Mouse (Mus musculus) layer of hippocampus, postnatal 36 days (tissue): ENCODE data around the gene Mgat4a. TPM values are rescaled to one million over a fixed set of nuclear protein-coding genes. Genes with fewer than 3 reads are reported as not detected.
"Not testable (repeated sequence)": the region's sequence is repeated elsewhere in the genome, so short reads cannot be mapped to it uniquely, and the experiment has no call there.

Experiments used
- DNase-seq, 2 experiments: peaks; one replicate each; pipeline ENCODE4 v3.0.0; 2022
- total RNA-seq, 2 experiments: library from RNA; stranded (reverse); gene quantifications; 2 replicates each; pipeline ENCODE4 v1.2.3; 2021

The Mgat4a gene
- total RNA-seq, 2 experiments from 2014 or later = 31.4 to 32.6 TPM

- DNase-seq = no peak
Observed at GRCm38 (mm10) chr1:37531654-37532532, 8.9 kb downstream of the Mgat4a start.

- no peak for DNase-seq
Observed at GRCm38 (mm10) chr1:37530061-37530460, 10.8 kb downstream of the Mgat4a start.

GRCm38 (mm10) chr1:37526257-37526656 is 14.6 kb downstream of the Mgat4a start:
- DNase-seq = no peak

GRCm38 (mm10) chr1:37524669-37525068 is 16.1 kb downstream of the Mgat4a start:
- no peak for DNase-seq

- not testable (repeated sequence) for DNase-seq
Observed at GRCm38 (mm10) chr1:37524122-37524521, 16.7 kb downstream of the Mgat4a start.

GRCm38 (mm10) chr1:37523548-37523947 is 17.3 kb downstream of the Mgat4a start:
- DNase-seq = not testable (repeated sequence)

- no peak for DNase-seq
Observed at GRCm38 (mm10) chr1:37522101-37522500, 18.7 kb downstream of the Mgat4a start.

GRCm38 (mm10) chr1:37518791-37519190 is 22.0 kb downstream of the Mgat4a start:
- no peak for DNase-seq

- DNase-seq = no peak
Observed at GRCm38 (mm10) chr1:37518124-37518720, 22.6 kb downstream of the Mgat4a start.

GRCm38 (mm10) chr1:37512961-37513431 is 27.8 kb downstream of the Mgat4a start:
- DNase-seq = no peak

GRCm38 (mm10) chr1:37512109-37512640 is 28.6 kb downstream of the Mgat4a start:
- peak in 1 of 2 experiments; percentile 12 for DNase-seq

- no peak for DNase-seq
Observed at GRCm38 (mm10) chr1:37510193-37510592, 30.6 kb downstream of the Mgat4a start.

- no peak for DNase-seq
Observed at GRCm38 (mm10) chr1:37509437-37509836, 31.4 kb downstream of the Mgat4a start.

GRCm38 (mm10) chr1:37505348-37505730 is 35.5 kb downstream of the Mgat4a start:
- no peak for DNase-seq

GRCm38 (mm10) chr1:37504716-37505347 is 36.0 kb downstream of the Mgat4a start:
- no peak for DNase-seq

- DNase-seq = no peak
Observed at GRCm38 (mm10) chr1:37503656-37504055, 37.2 kb downstream of the Mgat4a start.

GRCm38 (mm10) chr1:37502354-37502753 is 38.5 kb downstream of the Mgat4a start:
- no peak for DNase-seq

GRCm38 (mm10) chr1:37500723-37501122 is 40.1 kb downstream of the Mgat4a start:
- no peak for DNase-seq

- DNase-seq = not testable (repeated sequence)
Observed at GRCm38 (mm10) chr1:37499395-37499794, 41.4 kb downstream of the Mgat4a start.

- no peak for DNase-seq
Observed at GRCm38 (mm10) chr1:37498911-37499310, 41.9 kb downstream of the Mgat4a start.

GRCm38 (mm10) chr1:37496591-37497280 is 44.1 kb downstream of the Mgat4a start:
- DNase-seq = no peak

GRCm38 (mm10) chr1:37495698-37496321 is 45.0 kb downstream of the Mgat4a start:
- DNase-seq = no peak
